Comparison of ENCODE assay signal across 11 mouse cellular contexts in the genomic region with DNA sequence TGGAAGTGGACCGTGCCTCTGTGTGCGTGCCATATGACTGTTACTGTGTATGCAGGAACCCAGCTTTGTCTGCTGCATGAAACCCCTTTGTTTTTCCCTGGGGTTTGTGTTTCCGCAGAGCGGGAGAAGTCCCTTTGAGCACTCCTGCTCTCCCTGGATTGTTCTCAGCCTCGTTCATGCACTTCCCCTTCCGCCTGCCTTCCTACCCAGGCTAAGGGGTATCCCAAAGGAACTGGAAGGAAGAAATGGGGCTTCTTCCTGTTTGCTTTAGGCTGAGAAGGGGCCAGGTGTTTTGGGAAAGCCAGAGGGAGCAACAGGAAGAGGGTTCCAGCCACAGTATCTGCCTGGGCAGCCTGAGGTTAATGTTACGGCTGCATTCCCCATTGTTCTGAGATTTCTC. TPM values are rescaled to one million over a fixed set of nuclear protein-coding genes. Genes with fewer than 3 reads are reported as not detected.
A peak's percentile ranks its signal among the peaks of the same experiment; 100 is the strongest.
DNase-seq lines count a peak whose midpoint lies in the region; ATAC-seq and TF ChIP-seq lines count a peak whose summit lies in the region.
"Had no signal": no experiment of that assay in that cellular context is flagged by ENCODE, and none has a peak within 500 bp of the region (broad histone marks: within the 10 kb centered on the region; RNA-seq: fewer than 3 reads in every experiment).

No protein-coding gene starts in this region.

- H3K9me3 ChIP-seq in liver, embryonic 11.5 days (ENCODE audit: control insufficient read depth, low read length) = no peaks in the 10 kb centered on the region
- no peaks in the 10 kb centered on the region for H3K9me3 ChIP-seq in forebrain, embryonic 12.5 days
- H3K9me3 ChIP-seq in hindbrain, embryonic 16.5 days (ENCODE audit: control insufficient read depth, low read length) = no peaks in the 10 kb centered on the region

- H3K27me3 ChIP-seq in liver, embryonic 11.5 days (replicated peaks; ENCODE audit: control insufficient read depth, insufficient read depth, low read length) = no peaks in the 10 kb centered on the region
- H3K27me3 ChIP-seq in forebrain, embryonic 12.5 days = no peaks in the 10 kb centered on the region
- H3K27me3 ChIP-seq in hindbrain, embryonic 16.5 days (replicated peaks; ENCODE audit: control insufficient read depth, insufficient read depth, low read length) = no peaks in the 10 kb centered on the region
- no peaks in the 10 kb centered on the region for H3K27me3 ChIP-seq in myocyte (ENCODE audit: control insufficient read depth, insufficient read depth, insufficient read length)

- DNase-seq in liver, embryonic 11.5 days (ENCODE audit: low spot score) = no peak
- no peak for DNase-seq in liver
- DNase-seq in cerebellum, adult 11 months = no peak
- no peak for DNase-seq in right cerebral cortex, postnatal 36 days (ENCODE audit: low spot score in 2 of 2)
- DNase-seq in B cell, adult 2 months = no peak
- DNase-seq: kidney, postnatal 36 days; lung, postnatal 4 days; thymus, postnatal 4 days had no signal

- no peak overlapping the region for H3K9ac ChIP-seq in liver, embryonic 11.5 days (ENCODE audit: low read depth, low read length)
- H3K9ac ChIP-seq in forebrain, embryonic 12.5 days = 0 out of 2 replicates have a peak overlapping the region, but pooled peaks have one; percentile 21
- H3K9ac ChIP-seq in hindbrain, embryonic 16.5 days (ENCODE audit: low read depth, low read length) = no peak overlapping the region

- no peak overlapping the region for H3K4me3 ChIP-seq in liver, embryonic 11.5 days (ENCODE audit: low read depth, low read length)
- no peak overlapping the region for H3K4me3 ChIP-seq in forebrain, embryonic 12.5 days (replicated peaks)
- H3K4me3 ChIP-seq in hindbrain, embryonic 16.5 days (ENCODE audit: low read length) = no peak overlapping the region
- no peak overlapping the region for H3K4me3 ChIP-seq in myocyte

- H3K27ac ChIP-seq in liver, embryonic 11.5 days (ENCODE audit: low read depth, low read length) = no peak overlapping the region
- H3K27ac ChIP-seq in forebrain, embryonic 12.5 days = peak overlapping the region; percentile 42; the same call in 1 of the 2 replicates
- no peak overlapping the region for H3K27ac ChIP-seq in hindbrain, embryonic 16.5 days (ENCODE audit: low read depth, low read length)

- TF ChIP-seq POLR2A in myocyte (IDR thresholded peaks at IDR 0.05; ENCODE audit: insufficient read length, low read depth) = no peak

- peaks cover 5% of the 10 kb centered on the region; the same call in 1 of the 2 replicates for H3K36me3 ChIP-seq in liver, embryonic 11.5 days (ENCODE audit: control insufficient read depth, insufficient read depth, low read length)
- H3K36me3 ChIP-seq in forebrain, embryonic 12.5 days (replicated peaks) = peaks cover 21% of the 10 kb centered on the region
- H3K36me3 ChIP-seq in hindbrain, embryonic 16.5 days (ENCODE audit: control insufficient read depth, insufficient read depth, low read length) = peaks cover 4% of the 10 kb centered on the region
- no peaks in the 10 kb centered on the region for H3K36me3 ChIP-seq in myocyte (ENCODE audit: control insufficient read depth, insufficient read depth)

- H3K79me2 ChIP-seq in myocyte (ENCODE audit: control insufficient read depth, insufficient read depth) = peaks cover 82% of the 10 kb centered on the region

- 0 out of 2 replicates have a peak overlapping the region, but pooled peaks have one; percentile 5 for H3K4me2 ChIP-seq in liver, embryonic 11.5 days
- peak overlapping the region; percentile 99; the same call in 1 of the 2 replicates for H3K4me2 ChIP-seq in forebrain, embryonic 12.5 days
- peak overlapping the region; percentile 27 for H3K4me2 ChIP-seq in hindbrain, embryonic 16.5 days (ENCODE audit: low read length)
- H3K4me2 ChIP-seq in myocyte (ENCODE audit: low read depth) = peak overlapping the region; percentile 83

- H3ac ChIP-seq in myocyte (ENCODE audit: control insufficient read depth, insufficient read length) = no peak overlapping the region

- peaks cover 31% of the 10 kb centered on the region for H3K4me1 ChIP-seq in liver, embryonic 11.5 days (replicated peaks; ENCODE audit: control insufficient read depth, insufficient read depth, low read length)
- peaks cover 48% of the 10 kb centered on the region for H3K4me1 ChIP-seq in forebrain, embryonic 12.5 days
- peaks cover 41% of the 10 kb centered on the region for H3K4me1 ChIP-seq in hindbrain, embryonic 16.5 days (ENCODE audit: control insufficient read depth, insufficient read depth, low read depth, low read length)

- WGBS in liver, embryonic 11.5 days = 80% methylated on average over 7 of the region's 7 CpGs
- WGBS in forebrain, embryonic 12.5 days = 57% methylated on average over 7 of the region's 7 CpGs
- WGBS in hindbrain, embryonic 16.5 days = 42% methylated on average over 7 of the region's 7 CpGs

- ATAC-seq in liver, embryonic 11.5 days (replicated peaks; ENCODE audit: low FRiP score) = no peak
- no peak for ATAC-seq in forebrain, embryonic 12.5 days (ENCODE audit: low FRiP score)
- ATAC-seq in hindbrain, embryonic 16.5 days = no peak

TF ChIP-seq in myocyte, 11 proteins besides CTCF, POLR2A, EP300 and RAD21:
- no peak for TF ChIP-seq POLR2AphosphoS2 (IDR thresholded peaks at IDR 0.05; ENCODE audit: insufficient read length, low read depth)
- TF ChIP-seq E2F4 (IDR thresholded peaks at IDR 0.05; ENCODE audit: insufficient read depth) = no peak
- no peak for TF ChIP-seq TCF3 (IDR thresholded peaks at IDR 0.05; ENCODE audit: insufficient read length, low read depth)

RNA-seq across cellular contexts. Expression of a gene that starts 3.6 kb away (rescaled TPM):
- 29.4 and 30.6 TPM in 2 replicates for polyA plus RNA-seq in liver, embryonic 11.5 days (2014; fragmentation: Nextera tagmentation; extraction: Ambion mirVana)
- 41.1 and 61.2 TPM in 2 replicates for polyA plus RNA-seq in forebrain, embryonic 12.5 days (2016; fragmentation: Nextera tagmentation; extraction: Ambion mirVana)
- polyA plus RNA-seq in hindbrain, embryonic 16.5 days (2015; fragmentation: Nextera tagmentation; extraction: Ambion mirVana) = 46.4 and 47.7 TPM in 2 replicates
- 119 TPM for polyA plus RNA-seq in myocyte (2012; fragmentation: generic; extraction: Trizol)

RNA-seq across cellular contexts. Expression of a gene that starts 8.0 kb away (rescaled TPM):
- 12.3 and 12.4 TPM in 2 replicates for polyA plus RNA-seq in liver, embryonic 11.5 days (2014; fragmentation: Nextera tagmentation; extraction: Ambion mirVana)
- 28.6 and 30.7 TPM in 2 replicates for polyA plus RNA-seq in forebrain, embryonic 12.5 days (2016; fragmentation: Nextera tagmentation; extraction: Ambion mirVana)
- polyA plus RNA-seq in hindbrain, embryonic 16.5 days (2015; fragmentation: Nextera tagmentation; extraction: Ambion mirVana) = 61.7 and 63.1 TPM in 2 replicates
- 14.2 TPM for polyA plus RNA-seq in myocyte (2012; fragmentation: generic; extraction: Trizol)

RNA-seq across cellular contexts. Expression of a gene that starts 10.5 kb away (rescaled TPM):
- polyA plus RNA-seq in liver, embryonic 11.5 days (2014; fragmentation: Nextera tagmentation; extraction: Ambion mirVana) = 95.1 and 101 TPM in 2 replicates
- 97.1 and 102 TPM in 2 replicates for polyA plus RNA-seq in forebrain, embryonic 12.5 days (2016; fragmentation: Nextera tagmentation; extraction: Ambion mirVana)
- polyA plus RNA-seq in hindbrain, embryonic 16.5 days (2015; fragmentation: Nextera tagmentation; extraction: Ambion mirVana) = 106 and 107 TPM in 2 replicates
- 124 TPM for polyA plus RNA-seq in myocyte (2012; fragmentation: generic; extraction: Trizol)

RNA-seq across cellular contexts. Expression of a gene that starts 32.0 kb away (rescaled TPM):
- 20.5 and 22.4 TPM in 2 replicates for polyA plus RNA-seq in liver, embryonic 11.5 days (2014; fragmentation: Nextera tagmentation; extraction: Ambion mirVana)
- polyA plus RNA-seq in forebrain, embryonic 12.5 days (2016; fragmentation: Nextera tagmentation; extraction: Ambion mirVana) = 28.9 and 29.8 TPM in 2 replicates
- polyA plus RNA-seq in hindbrain, embryonic 16.5 days (2015; fragmentation: Nextera tagmentation; extraction: Ambion mirVana) = 29.0 and 29.8 TPM in 2 replicates
- polyA plus RNA-seq in myocyte (2012; fragmentation: generic; extraction: Trizol) = 96.4 TPM

RNA-seq across cellular contexts. Expression of a gene that starts 32.3 kb away (rescaled TPM):
- polyA plus RNA-seq in liver, embryonic 11.5 days (2014; fragmentation: Nextera tagmentation; extraction: Ambion mirVana) = 25.2 and 25.9 TPM in 2 replicates
- polyA plus RNA-seq in forebrain, embryonic 12.5 days (2016; fragmentation: Nextera tagmentation; extraction: Ambion mirVana) = 62.2 and 63.7 TPM in 2 replicates
- polyA plus RNA-seq in hindbrain, embryonic 16.5 days (2015; fragmentation: Nextera tagmentation; extraction: Ambion mirVana) = 139 and 140 TPM in 2 replicates
- 30.0 TPM for polyA plus RNA-seq in myocyte (2012; fragmentation: generic; extraction: Trizol)

Comparison
In these comparisons a context has a peak if more than half of its experiments do, and no peak if none do; other contexts are left out.
1. H3K4me2 ChIP-seq: peak in every context shown above with its lines; median percentile 99 in forebrain, embryonic 12.5 days; 83 in myocyte; 27 in hindbrain, embryonic 16.5 days; 5 in liver, embryonic 11.5 days.